Mouse (Mus musculus) hindbrain, embryonic 16.5 days (tissue): ENCODE data around the gene Alox5ap. TPM values are rescaled to one million over a fixed set of nuclear protein-coding genes. Genes with fewer than 3 reads are reported as not detected.

Source experiments
- ATAC-seq: fragments of 200-750 bp; cut with Nextera tagmentation; 2 replicates; pipeline ENCODE4 v1.8.0; 2017; ENCODE audit warnings: moderate TSS enrichment, moderate library complexity
- H3K27ac ChIP-seq: fragments of 300-500 bp; sonication (generic); 2 replicates; pipeline ENCODE4 v1.5.1; 2014; ENCODE audit warnings: low read depth, mild to moderate bottlenecking, control low read depth, low read length, moderate library complexity
- H3K27me3 ChIP-seq: fragments of 300-500 bp; sonication (generic); replicated peaks from 2 replicates; pipeline ENCODE4 v1.6.1; 2014; ENCODE audit warnings: low read length; ENCODE audit not compliant: control insufficient read depth, insufficient read depth
- H3K36me3 ChIP-seq: fragments of 300-500 bp; sonication (generic); 2 replicates; pipeline ENCODE4 v1.6.1; 2014; ENCODE audit warnings: mild to moderate bottlenecking, low read length, moderate library complexity, mixed read lengths; ENCODE audit not compliant: control insufficient read depth, insufficient read depth
- H3K4me1 ChIP-seq: fragments of 300-500 bp; sonication (generic); 2 replicates; pipeline ENCODE4 v1.6.1; 2014; ENCODE audit warnings: low read depth, low read length; ENCODE audit not compliant: control insufficient read depth, insufficient read depth
- H3K4me2 ChIP-seq: fragments of 300-500 bp; sonication (generic); 2 replicates; pipeline ENCODE4 v1.6.1; 2014; ENCODE audit warnings: mild to moderate bottlenecking, low read length, control low read depth, moderate library complexity
- H3K4me3 ChIP-seq: fragments of 300-500 bp; sonication (generic); 2 replicates; pipeline ENCODE4 v1.5.1; 2014; ENCODE audit warnings: mild to moderate bottlenecking, low read length, control low read depth, moderate library complexity
- H3K9ac ChIP-seq: fragments of 300-500 bp; sonication (generic); 2 replicates; pipeline ENCODE4 v1.6.1; 2014; ENCODE audit warnings: low read depth, mild to moderate bottlenecking, control low read depth, low read length, moderate library complexity
- H3K9me3 ChIP-seq: fragments of 300-500 bp; sonication (generic); 2 replicates; pipeline ENCODE4 v1.6.1; 2014; ENCODE audit warnings: mild to moderate bottlenecking, low read length, moderate library complexity; ENCODE audit not compliant: control insufficient read depth
- WGBS: fragments of 180-500 bp; shearing (Covaris S2); extraction: QIAGEN DNeasy Blood & Tissue Kit; methylation state at CpG from one replicate; pipeline ENCODE4 v1.1.7; 2014; 5-methylcytosine and 5-hydroxymethylcytosine counted together
- microRNA-seq: library from miRNA; unstranded; fragments of <30 nt; microRNA quantifications from one replicate; pipeline ENCODE4, GENCODE M21; 2017
- polyA plus RNA-seq: library from polyadenylated mRNA; unstranded; fragments of >200 nt; fragmentation: Nextera tagmentation; extraction: Ambion mirVana; gene quantifications from 2 replicates; pipeline ENCODE4 v1.2.1, GENCODE M21; 2015

Gene Alox5ap
- polyA plus RNA-seq, 1 experiment from 2014 or later: 13.3 TPM

DNA sequence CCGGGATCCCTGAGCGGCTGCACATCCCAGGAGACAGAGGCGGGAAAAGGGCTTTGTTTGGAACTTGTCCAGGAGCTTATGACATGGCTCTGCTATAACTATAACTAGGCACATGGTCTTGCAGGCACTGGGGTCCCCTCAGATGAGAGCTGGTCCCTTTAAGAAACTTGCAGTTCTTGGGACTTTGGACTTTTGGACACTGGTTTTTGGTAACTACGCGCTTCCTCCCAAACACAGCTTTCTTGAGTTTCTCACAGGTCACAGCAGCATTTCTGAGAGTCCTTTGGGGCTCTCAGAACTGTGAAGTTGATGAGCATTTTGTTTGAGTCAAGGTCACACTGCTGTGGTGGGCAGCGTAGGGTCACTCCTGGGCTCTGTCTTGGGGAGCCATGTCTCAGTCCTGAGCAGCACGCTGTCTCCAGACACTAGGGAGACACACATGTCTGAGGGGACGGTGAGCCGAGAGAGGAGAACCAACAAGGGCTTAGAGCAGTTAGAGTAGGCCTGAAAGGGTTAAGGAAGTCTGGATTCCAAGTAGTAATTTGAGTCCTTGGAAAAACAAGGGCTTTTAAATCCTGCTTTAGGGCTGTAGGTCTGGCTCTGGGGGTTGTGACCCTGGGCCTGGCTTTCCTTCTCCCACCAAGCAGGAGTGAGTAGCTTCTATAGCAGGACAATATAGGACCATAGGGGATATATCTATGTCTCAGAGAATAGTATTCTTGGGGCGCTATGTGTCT is 67.0 kb downstream of the Alox5ap start:
- Histone ChIP-seq H3K9ac (no peak overlapping the region), H3K27me3 (no peaks in the 10 kb centered on the region), H3K9me3 (no peaks in the 10 kb centered on the region), H3K4me1 (peaks cover 6% of the 10 kb centered on the region; the same call in 1 of the 2 replicates), H3K27ac (no peak overlapping the region), H3K4me2 (no peak overlapping the region), H3K4me3 (no peak overlapping the region), H3K36me3 (no peaks in the 10 kb centered on the region)
- ATAC-seq: no peak
- WGBS: 66% methylated on average over 10 of the region's 10 CpGs

DNA sequence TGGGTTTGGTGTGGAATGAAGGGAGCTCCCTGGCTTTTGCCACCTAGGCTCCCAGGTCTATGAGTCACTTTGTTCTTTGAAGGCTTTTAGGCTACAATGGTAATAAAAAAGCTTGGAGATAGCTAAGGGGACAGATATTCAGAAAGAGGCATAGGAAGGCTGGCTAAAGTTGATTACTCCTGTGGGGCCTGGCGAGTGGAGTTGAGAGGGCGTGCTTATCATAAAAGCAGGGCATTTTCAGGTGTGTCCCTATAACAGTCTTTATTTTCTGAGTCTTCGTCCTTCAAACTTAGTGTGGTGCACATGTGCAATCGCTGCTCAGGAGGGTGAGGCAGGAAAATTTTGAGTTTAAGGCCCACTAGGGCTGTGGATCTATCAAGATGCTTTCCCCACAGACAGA is 68.2 kb downstream of the Alox5ap start:
- WGBS: 97% methylated on average over 4 of the region's 4 CpGs
- H3K9ac ChIP-seq: no peak overlapping the region
- no peaks in the 10 kb centered on the region for H3K9me3 ChIP-seq
- H3K27ac ChIP-seq: no peak overlapping the region
- H3K4me2 ChIP-seq: no peak overlapping the region
- ATAC-seq: no peak
- H3K27me3 ChIP-seq: no peaks in the 10 kb centered on the region
- H3K36me3 ChIP-seq: no peaks in the 10 kb centered on the region
- H3K4me1 ChIP-seq: peaks cover 6% of the 10 kb centered on the region; the same call in 1 of the 2 replicates
- H3K4me3 ChIP-seq: no peak overlapping the region

DNA sequence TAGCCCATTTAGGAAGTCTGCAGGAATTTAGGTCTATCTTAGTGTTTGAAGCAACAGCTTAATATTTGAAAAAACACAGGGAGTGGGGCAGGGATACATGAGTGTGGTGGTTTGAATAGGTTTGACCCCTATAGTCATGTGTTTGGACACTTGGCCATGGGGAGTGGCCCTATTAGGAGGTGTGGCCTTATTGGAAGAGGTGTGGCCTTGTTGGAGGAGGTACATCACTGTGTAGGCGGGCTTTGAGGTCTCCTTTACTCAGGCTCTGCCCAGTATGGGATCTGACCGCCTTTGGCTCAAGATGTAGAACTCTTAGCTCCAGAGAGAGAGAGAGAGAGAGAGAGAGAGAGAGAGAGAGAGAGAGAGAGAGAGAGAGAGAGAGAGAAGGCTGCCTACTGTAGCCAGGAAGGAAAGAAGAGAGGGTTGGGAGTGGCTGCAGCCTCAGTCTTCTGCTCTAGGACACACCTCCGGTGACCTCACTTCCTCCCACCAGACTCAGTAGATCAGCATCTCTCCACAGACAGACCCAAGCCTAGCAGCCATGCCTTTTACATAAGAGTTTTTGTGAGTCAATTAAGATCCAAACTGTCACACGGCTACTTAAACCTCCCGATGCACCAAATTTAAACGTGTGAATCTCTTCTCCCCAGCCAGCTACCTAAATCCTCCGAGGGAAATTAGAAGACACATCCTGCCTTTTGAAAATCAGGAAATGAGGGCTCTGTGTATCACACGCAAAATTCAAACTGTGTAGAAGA is 69.6 kb downstream of the Alox5ap start:
- ATAC-seq: no peak
- H3K4me2 ChIP-seq: no peak overlapping the region
- H3K9ac ChIP-seq: no peak overlapping the region
- no peaks in the 10 kb centered on the region for H3K9me3 ChIP-seq
- H3K36me3 ChIP-seq: no peaks in the 10 kb centered on the region
- no peaks in the 10 kb centered on the region for H3K27me3 ChIP-seq
- H3K4me3 ChIP-seq: no peak overlapping the region
- H3K4me1 ChIP-seq: peaks cover 10% of the 10 kb centered on the region
- WGBS: 85% methylated on average over 8 of the region's 8 CpGs
- no peak overlapping the region for H3K27ac ChIP-seq

DNA sequence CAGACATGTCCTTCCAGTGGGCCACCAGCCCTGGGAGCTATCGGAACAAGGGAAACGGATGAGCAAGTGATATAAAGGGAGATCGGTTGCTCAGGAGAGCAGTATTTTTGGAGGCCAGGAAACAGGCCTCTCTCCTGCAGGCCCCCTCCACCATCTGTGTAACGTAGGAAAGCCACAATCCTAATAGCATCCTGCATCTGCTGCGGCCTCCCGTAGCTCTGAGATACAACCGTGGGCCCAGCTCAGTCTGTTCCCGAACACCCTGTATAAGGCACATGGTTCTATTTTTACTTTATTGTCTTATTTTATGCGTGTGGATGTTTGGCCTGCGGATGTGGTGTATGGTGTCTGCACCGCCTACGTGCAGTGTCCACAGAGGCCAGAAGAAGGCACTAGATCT is 70.4 kb downstream of the Alox5ap start:
- no peak overlapping the region for H3K27ac ChIP-seq

DNA sequence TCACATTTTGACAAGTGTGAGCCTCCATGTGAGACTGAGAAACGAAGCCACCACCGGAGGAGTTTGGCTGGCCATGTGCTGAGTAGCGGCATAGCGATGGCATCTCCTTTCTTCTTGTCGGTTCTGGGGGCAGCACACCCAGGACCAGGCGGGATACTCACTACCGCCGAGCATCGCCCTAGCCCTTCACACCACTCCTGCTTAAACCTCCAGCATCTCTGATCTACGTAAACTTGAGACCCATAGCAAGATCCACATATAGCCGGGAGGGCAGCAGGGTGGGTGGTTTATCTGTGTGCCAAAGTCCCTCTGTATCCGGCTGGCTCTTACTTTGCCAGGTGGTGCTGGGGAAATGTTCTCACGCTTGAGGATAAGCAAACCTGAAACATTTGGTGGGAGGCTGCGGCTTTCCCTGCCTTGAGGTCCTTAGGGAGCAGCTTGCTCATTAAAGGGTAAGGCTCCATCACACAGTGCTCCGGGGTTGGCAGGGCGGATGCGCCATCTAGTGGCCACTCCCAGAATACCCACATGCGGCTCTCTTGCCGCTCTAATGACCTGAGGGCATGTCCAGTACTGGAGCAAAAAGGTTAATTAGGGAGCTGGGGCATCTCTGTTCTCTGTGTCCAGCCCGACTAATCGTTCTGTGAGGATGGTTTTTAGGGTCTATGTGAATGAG is 71.1 kb downstream of the Alox5ap start:
- WGBS: 42% methylated on average over 21 of the region's 21 CpGs
- H3K9me3 ChIP-seq: no peaks in the 10 kb centered on the region
- no peaks in the 10 kb centered on the region for H3K36me3 ChIP-seq
- H3K4me3 ChIP-seq: no peak overlapping the region
- peaks cover 4% of the 10 kb centered on the region for H3K4me1 ChIP-seq
- H3K27ac ChIP-seq: no peak overlapping the region
- no peak overlapping the region for H3K4me2 ChIP-seq
- H3K27me3 ChIP-seq: no peaks in the 10 kb centered on the region
- H3K9ac ChIP-seq: no peak overlapping the region
- ATAC-seq: peak; percentile 80

More for the DNA sequence above, 70.4 kb downstream of the Alox5ap start:
- no peaks in the 10 kb centered on the region for H3K36me3 ChIP-seq
- H3K9ac ChIP-seq: no peak overlapping the region
- H3K4me2 ChIP-seq: no peak overlapping the region
- 89% methylated on average over 12 of the region's 12 CpGs for WGBS
- H3K4me1 ChIP-seq: peaks cover 4% of the 10 kb centered on the region
- H3K4me3 ChIP-seq: no peak overlapping the region
- no peak for ATAC-seq
- H3K27me3 ChIP-seq: no peaks in the 10 kb centered on the region
- no peaks in the 10 kb centered on the region for H3K9me3 ChIP-seq

- Histone ChIP-seq H3K4me1 (peaks cover 8% of the 10 kb centered on the region), H3K36me3 (no peaks in the 10 kb centered on the region), H3K27ac (no peak overlapping the region), H3K27me3 (no peaks in the 10 kb centered on the region), H3K4me2 (no peak overlapping the region), H3K4me3 (no peak overlapping the region), H3K9me3 (no peaks in the 10 kb centered on the region), H3K9ac (no peak overlapping the region)
- ATAC-seq: no peak
- 85% methylated on average over 10 of the region's 10 CpGs for WGBS
These were observed 72.6 kb downstream of the Alox5ap start for GRCm38 (mm10) chr5:149337148-149337547.

Small RNAs within 50 kb of the gene (microRNA-seq; reads per million reads assigned to microRNA genes)
- gene Gm24105: not detected

Other genes starting within 250 kb of the Alox5ap start
- gene Uspl1, start 80.4 kb upstream of the Alox5ap start, polyA plus RNA-seq: 48.4 and 52.0 TPM in 2 replicates
- 634 and 655 TPM in 2 replicates for gene Hmgb1, start 80.3 kb upstream of the Alox5ap start, polyA plus RNA-seq
- gene Medag, start 147.0 kb downstream of the Alox5ap start, polyA plus RNA-seq: 6.4 and 6.5 TPM in 2 replicates
- 0.82 and 1.4 TPM in 2 replicates for gene Tex26, start 174.9 kb downstream of the Alox5ap start, polyA plus RNA-seq